Mouse (Mus musculus) G1E (cell line): ENCODE results near the gene Paxx.

Experiments used
- CTCF ChIP-seq: IDR thresholded peaks from 2 replicates; pipeline ENCODE4 v1.5.1; 2012; ENCODE audit warnings: low read depth, low read length, inconsistent platforms, mixed read lengths
- TAL1 ChIP-seq: conservative IDR thresholded peaks from 2 replicates; pipeline ENCODE4 v1.6.1; 2012; ENCODE audit warnings: low read depth, low read length, inconsistent platforms, mixed read lengths

GRCm38 (mm10) chr2:25427256-25427655 lies 33.6 kb downstream of the Paxx start:
- TF ChIP-seq CTCF (no peak), TAL1 (no peak)
